Mouse (Mus musculus): ENCODE results near the gene Wwp2. TPM values are rescaled to one million over a fixed set of nuclear protein-coding genes. Genes with fewer than 3 reads are reported as not detected.

Gene Wwp2
- 41.6 and 42.0 TPM in 2 replicates for polyA plus RNA-seq (2015; fragmentation: Nextera tagmentation; extraction: Ambion mirVana)

DNA sequence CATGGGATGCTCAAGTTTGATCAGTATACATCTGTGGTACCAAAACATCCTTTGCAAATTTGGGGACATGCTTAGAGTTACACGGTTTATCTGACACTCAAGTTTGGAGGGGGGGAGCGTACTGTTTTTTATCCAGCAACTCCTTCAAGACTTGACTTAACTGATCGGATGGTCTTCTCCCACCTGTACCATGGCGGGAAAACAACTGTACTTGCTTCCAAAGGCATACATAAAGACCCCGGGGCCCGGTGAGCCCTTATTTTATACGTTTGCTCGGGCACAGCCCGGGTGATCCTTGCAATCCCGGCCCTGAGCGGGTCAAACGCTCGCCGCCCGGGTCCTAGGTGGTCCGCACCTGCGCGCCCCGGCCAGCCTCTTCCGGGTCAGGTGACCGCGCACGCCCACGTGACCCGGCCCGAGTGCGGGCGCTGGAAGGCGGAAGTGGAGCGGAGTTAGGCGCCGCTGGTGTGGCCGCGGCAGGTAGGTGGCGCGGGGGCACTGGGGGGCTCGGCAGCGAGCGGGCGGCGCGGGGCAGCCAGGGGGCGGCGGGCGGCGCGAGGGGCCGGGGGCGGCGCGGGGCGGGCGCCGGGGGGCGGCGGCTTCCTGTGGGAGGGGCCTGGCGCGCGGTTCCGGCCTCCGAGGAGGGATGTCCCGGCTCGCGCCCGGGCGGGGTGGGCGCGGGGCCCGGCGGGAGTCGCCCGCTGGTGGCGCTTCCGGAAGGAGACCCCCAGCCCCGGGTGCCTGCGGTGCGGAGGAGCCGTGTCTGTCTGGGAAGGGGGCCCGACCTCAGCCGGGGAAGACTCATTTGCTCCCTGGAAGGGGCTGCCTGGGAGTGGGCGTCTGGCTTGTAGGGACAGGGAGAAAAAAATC is at the start of gene Wwp2:
Gene Wwp2, plus strand, starts transcription at position 404 of the 870 bp plus-strand sequence.
- H3K9ac ChIP-seq (ENCODE audit: low read depth, low read length), result peak within 1 kb of the TSS; percentile 94
- peak within 1 kb of the TSS; percentile 92 for H3K4me3 ChIP-seq (ENCODE audit: low read length)
- H3K36me3 ChIP-seq (ENCODE audit: control insufficient read depth, insufficient read depth, low read length), result no peaks in the 10 kb centered on the region
- H3K9me3 ChIP-seq (ENCODE audit: control insufficient read depth, low read length), result no peaks in the 10 kb centered on the region
- WGBS, result under 1% methylated on average over 68 of the region's 81 CpGs
- H3K27me3 ChIP-seq (replicated peaks; ENCODE audit: control insufficient read depth, insufficient read depth, low read length), result no peaks in the 10 kb centered on the region
- ATAC-seq, result peak; percentile 85
- H3K27ac ChIP-seq (ENCODE audit: low read length), result peak within 1 kb of the TSS; percentile 95
- H3K4me1 ChIP-seq (ENCODE audit: control insufficient read depth, insufficient read depth, low read length), result peaks cover 7% of the 10 kb centered on the region
- peak within 1 kb of the TSS; percentile 70 for H3K4me2 ChIP-seq (ENCODE audit: low read depth, low read length)

DNA sequence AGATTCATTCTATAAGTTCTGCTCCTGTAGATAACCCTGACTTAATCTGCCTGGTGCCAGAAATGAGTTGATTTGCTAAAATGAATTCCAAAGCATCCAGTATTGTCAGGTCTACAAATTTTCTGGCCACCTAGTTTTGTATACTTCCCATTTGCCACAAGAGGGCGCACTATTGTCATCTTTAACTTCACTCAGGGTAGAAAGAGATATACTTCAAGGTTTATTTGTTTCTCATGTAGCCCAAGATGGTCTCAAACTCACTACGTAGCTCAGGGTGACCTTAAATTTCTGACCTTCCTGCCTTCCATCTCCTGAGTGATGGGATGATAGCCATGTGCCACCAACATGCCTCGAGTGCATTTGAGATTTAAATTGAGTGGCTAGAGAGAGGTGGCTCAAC is 49.5 kb upstream of the Wwp2 start:
- Histone ChIP-seq H3K27ac (ENCODE audit: low read length) (no peak overlapping the region), H3K4me2 (ENCODE audit: low read depth, low read length) (no peak overlapping the region), H3K27me3 (replicated peaks; ENCODE audit: control insufficient read depth, insufficient read depth, low read length) (no peaks in the 10 kb centered on the region), H3K9me3 (ENCODE audit: control insufficient read depth, low read length) (no peaks in the 10 kb centered on the region), H3K4me3 (ENCODE audit: low read length) (no peak overlapping the region), H3K4me1 (ENCODE audit: control insufficient read depth, insufficient read depth, low read length) (peaks cover 6% of the 10 kb centered on the region; the same call in 1 of the 2 replicates), H3K9ac (ENCODE audit: low read depth, low read length) (no peak overlapping the region), H3K36me3 (ENCODE audit: control insufficient read depth, insufficient read depth, low read length) (no peaks in the 10 kb centered on the region)
- WGBS, result 28% methylated on average over 3 of the region's 3 CpGs
- no peak for ATAC-seq

DNA sequence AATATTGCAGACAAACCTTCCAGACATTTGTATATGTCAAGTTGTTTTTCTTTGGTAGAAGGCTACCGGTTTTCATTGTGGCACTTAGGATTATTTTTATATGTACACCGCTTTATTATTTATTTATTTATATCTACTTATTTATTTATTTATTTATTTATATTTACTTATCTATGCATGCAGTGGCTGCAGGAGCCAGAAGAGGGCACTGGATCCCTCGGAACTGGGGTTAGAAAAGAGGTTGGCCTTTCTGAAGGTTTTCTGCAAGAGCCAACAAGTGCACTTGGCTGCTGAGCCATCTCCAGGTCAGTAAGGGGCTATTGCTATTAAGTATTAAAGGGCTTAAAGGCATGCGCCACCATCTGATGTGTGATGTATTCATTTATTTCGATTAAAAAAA is 48.3 kb upstream of the Wwp2 start:
- Histone ChIP-seq H3K4me1 (ENCODE audit: control insufficient read depth, insufficient read depth, low read length) (peaks cover 6% of the 10 kb centered on the region; the same call in 1 of the 2 replicates), H3K27ac (ENCODE audit: low read length) (no peak overlapping the region), H3K9ac (ENCODE audit: low read depth, low read length) (no peak overlapping the region), H3K9me3 (ENCODE audit: control insufficient read depth, low read length) (no peaks in the 10 kb centered on the region), H3K27me3 (replicated peaks; ENCODE audit: control insufficient read depth, insufficient read depth, low read length) (no peaks in the 10 kb centered on the region), H3K36me3 (ENCODE audit: control insufficient read depth, insufficient read depth, low read length) (no peaks in the 10 kb centered on the region), H3K4me3 (ENCODE audit: low read length) (no peak overlapping the region), H3K4me2 (ENCODE audit: low read depth, low read length) (no peak overlapping the region)
- ATAC-seq, result no peak
- WGBS, result 69% methylated on average over 5 of the region's 5 CpGs

DNA sequence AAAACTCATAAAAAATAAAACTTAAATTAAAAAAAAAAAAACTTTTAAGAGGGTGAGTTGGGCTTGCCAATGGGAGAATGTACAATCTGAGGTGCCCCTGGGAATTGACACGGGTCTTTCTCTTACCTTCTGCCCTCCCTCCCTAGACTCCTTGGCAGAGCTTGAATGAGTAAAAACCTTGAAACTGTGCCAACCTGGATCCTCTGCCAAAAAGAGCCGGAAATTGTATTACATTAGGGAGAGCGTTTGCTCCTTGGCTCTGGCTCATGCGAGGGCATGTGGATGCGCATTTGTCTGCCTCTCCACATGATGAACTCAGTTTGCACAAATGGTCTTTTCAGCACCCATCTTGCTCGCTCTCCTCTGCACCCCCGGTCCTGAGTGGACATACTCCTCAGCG is 46.6 kb upstream of the Wwp2 start:
- Histone ChIP-seq H3K36me3 (ENCODE audit: control insufficient read depth, insufficient read depth, low read length) (no peaks in the 10 kb centered on the region), H3K9ac (ENCODE audit: low read depth, low read length) (no peak overlapping the region), H3K4me3 (ENCODE audit: low read length) (no peak overlapping the region), H3K4me2 (ENCODE audit: low read depth, low read length) (no peak overlapping the region), H3K4me1 (ENCODE audit: control insufficient read depth, insufficient read depth, low read length) (peaks cover 4% of the 10 kb centered on the region; the same call in 1 of the 2 replicates), H3K27ac (ENCODE audit: low read length) (no peak overlapping the region), H3K27me3 (replicated peaks; ENCODE audit: control insufficient read depth, insufficient read depth, low read length) (no peaks in the 10 kb centered on the region), H3K9me3 (ENCODE audit: control insufficient read depth, low read length) (no peaks in the 10 kb centered on the region)
- ATAC-seq, result no peak
- 58% methylated on average over 8 of the region's 8 CpGs for WGBS

DNA sequence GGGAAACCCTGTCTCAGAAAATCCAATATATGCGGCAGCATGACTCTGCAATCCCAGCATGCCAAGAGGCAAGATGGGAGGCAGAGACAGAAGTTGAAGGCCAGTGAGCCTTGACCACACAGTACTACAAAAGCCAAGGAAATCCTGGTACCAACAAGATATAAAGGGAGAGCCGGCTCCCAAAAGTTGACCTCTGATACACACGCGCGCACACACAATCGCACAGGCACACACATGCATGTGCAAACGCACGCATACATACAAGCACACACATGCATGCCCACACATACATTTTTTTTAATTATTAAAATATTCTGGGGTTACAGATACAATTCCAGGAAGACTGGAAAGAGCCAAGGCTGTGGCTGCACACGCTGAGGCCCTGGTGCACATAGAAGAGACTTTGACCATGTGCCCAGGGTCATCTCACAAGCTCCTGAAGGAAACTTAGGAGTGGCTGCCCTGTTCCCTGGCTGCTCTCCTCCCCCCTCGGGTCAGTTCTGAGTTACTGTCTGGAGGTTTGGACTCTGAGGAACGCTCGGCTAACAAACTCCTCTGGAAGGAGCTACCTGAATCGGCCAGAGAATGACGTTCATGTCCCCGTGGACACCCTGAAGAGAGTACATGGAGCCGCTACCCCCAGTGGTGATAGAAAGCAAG is 45.6 kb upstream of the Wwp2 start:
- Histone ChIP-seq H3K4me2 (ENCODE audit: low read depth, low read length) (no peak overlapping the region), H3K27ac (ENCODE audit: low read length) (peak overlapping the region; percentile 52), H3K4me1 (ENCODE audit: control insufficient read depth, insufficient read depth, low read length) (peaks cover 3% of the 10 kb centered on the region; the same call in 1 of the 2 replicates), H3K4me3 (ENCODE audit: low read length) (no peak overlapping the region), H3K9me3 (ENCODE audit: control insufficient read depth, low read length) (no peaks in the 10 kb centered on the region), H3K9ac (ENCODE audit: low read depth, low read length) (peak overlapping the region; percentile 11; the same call in 1 of the 2 replicates), H3K27me3 (replicated peaks; ENCODE audit: control insufficient read depth, insufficient read depth, low read length) (no peaks in the 10 kb centered on the region), H3K36me3 (ENCODE audit: control insufficient read depth, insufficient read depth, low read length) (no peaks in the 10 kb centered on the region)
- 88% methylated on average over 16 of the region's 16 CpGs for WGBS
- peak; percentile 91 for ATAC-seq

DNA sequence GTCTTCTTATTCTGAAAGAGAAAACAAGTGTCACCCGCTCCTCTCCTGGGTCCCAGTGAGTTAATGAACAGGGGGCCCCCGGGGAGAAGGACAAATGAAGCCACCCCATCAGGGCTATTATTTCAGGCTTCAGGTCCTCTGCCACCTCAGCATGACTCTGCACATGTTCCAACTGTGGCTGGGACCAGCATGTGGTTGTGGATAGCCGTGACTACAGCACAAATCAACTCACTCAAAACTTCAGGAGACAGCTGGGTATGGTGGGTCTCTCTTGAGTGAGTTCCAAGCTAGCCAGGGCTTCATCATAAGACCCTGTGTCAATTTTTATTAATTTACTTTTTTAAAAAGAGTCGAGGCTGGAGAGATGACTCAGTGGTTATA is 45.0 kb upstream of the Wwp2 start:
- WGBS, result 70% methylated on average over 4 of the region's 4 CpGs
- no peak overlapping the region for H3K4me2 ChIP-seq (ENCODE audit: low read depth, low read length)

DNA sequence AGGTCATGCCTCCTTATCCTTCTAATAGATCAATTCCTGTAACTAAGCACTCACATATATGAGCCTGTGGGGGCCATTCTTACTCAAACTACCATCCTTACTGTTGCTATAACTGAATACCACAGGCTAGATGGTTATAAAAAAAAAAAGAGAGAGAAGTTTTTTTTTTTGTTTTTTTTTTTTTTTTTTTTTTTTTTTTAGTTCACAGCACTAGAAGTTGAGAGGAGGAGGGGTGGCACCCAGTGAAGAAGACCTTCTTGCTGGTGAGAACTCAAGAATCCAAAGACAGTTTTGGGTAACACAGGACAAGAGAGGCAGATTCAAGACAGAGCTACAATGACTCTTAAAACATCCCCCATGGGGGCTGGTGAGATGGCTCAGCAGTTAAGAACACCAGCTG is 40.8 kb upstream of the Wwp2 start:
- ATAC-seq, result no peak
- Histone ChIP-seq H3K9me3 (ENCODE audit: control insufficient read depth, low read length) (no peaks in the 10 kb centered on the region), H3K4me1 (ENCODE audit: control insufficient read depth, insufficient read depth, low read length) (peaks cover under 1% of the 10 kb centered on the region; the same call in 1 of the 2 replicates)

More for the DNA sequence above, 45.0 kb upstream of the Wwp2 start:
- Histone ChIP-seq H3K36me3 (ENCODE audit: control insufficient read depth, insufficient read depth, low read length) (no peaks in the 10 kb centered on the region), H3K4me1 (ENCODE audit: control insufficient read depth, insufficient read depth, low read length) (peaks cover 3% of the 10 kb centered on the region; the same call in 1 of the 2 replicates), H3K9ac (ENCODE audit: low read depth, low read length) (peak overlapping the region; percentile 11; the same call in 1 of the 2 replicates), H3K27me3 (replicated peaks; ENCODE audit: control insufficient read depth, insufficient read depth, low read length) (no peaks in the 10 kb centered on the region), H3K9me3 (ENCODE audit: control insufficient read depth, low read length) (no peaks in the 10 kb centered on the region), H3K4me3 (ENCODE audit: low read length) (no peak overlapping the region), H3K27ac (ENCODE audit: low read length) (peak overlapping the region; percentile 52)
- ATAC-seq, result peak; percentile 44

DNA sequence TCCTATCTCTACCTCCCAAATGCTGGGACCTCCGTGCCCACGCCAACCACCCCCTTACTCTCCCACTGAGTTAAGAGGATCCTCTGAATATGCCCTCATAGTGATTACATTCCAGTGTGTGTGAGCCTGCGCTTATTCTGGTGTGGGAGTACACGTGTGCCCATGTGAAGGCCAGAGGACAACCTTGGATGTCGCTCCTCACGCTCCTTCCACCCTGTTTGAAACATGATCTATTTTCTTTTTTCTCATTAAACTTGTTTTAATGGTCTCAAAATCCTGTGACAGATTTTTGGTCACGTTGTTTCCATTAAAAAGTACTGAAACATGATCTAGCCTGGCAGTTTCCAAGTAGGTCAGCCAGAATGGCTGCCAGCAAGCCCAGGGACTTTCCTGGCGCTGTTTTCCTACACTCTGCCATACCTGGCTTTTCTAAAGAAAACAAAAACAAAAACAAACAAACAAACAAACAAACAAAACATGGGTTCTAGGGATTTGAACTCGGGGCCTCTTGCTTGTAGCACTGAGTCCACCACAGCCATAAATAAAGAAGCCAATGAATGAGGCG is 40.0 kb upstream of the Wwp2 start:
- WGBS, result 86% methylated on average over 10 of the region's 10 CpGs
- no peaks in the 10 kb centered on the region for H3K9me3 ChIP-seq (ENCODE audit: control insufficient read depth, low read length)
- no peak overlapping the region for H3K9ac ChIP-seq (ENCODE audit: low read depth, low read length)
- ATAC-seq, result no peak
- no peak overlapping the region for H3K27ac ChIP-seq (ENCODE audit: low read length)
- no peaks in the 10 kb centered on the region for H3K36me3 ChIP-seq (ENCODE audit: control insufficient read depth, insufficient read depth, low read length)
- no peaks in the 10 kb centered on the region for H3K27me3 ChIP-seq (replicated peaks; ENCODE audit: control insufficient read depth, insufficient read depth, low read length)
- H3K4me3 ChIP-seq (ENCODE audit: low read length), result no peak overlapping the region
- no peak overlapping the region for H3K4me2 ChIP-seq (ENCODE audit: low read depth, low read length)
- H3K4me1 ChIP-seq (ENCODE audit: control insufficient read depth, insufficient read depth, low read length), result no peaks in the 10 kb centered on the region

More for the DNA sequence above, 40.8 kb upstream of the Wwp2 start:
- no peaks in the 10 kb centered on the region for H3K27me3 ChIP-seq (replicated peaks; ENCODE audit: control insufficient read depth, insufficient read depth, low read length)
- H3K27ac ChIP-seq (ENCODE audit: low read length), result no peak overlapping the region
- H3K4me3 ChIP-seq (ENCODE audit: low read length), result no peak overlapping the region
- no peak overlapping the region for H3K4me2 ChIP-seq (ENCODE audit: low read depth, low read length)
- H3K36me3 ChIP-seq (ENCODE audit: control insufficient read depth, insufficient read depth, low read length), result no peaks in the 10 kb centered on the region
- no peak overlapping the region for H3K9ac ChIP-seq (ENCODE audit: low read depth, low read length)

DNA sequence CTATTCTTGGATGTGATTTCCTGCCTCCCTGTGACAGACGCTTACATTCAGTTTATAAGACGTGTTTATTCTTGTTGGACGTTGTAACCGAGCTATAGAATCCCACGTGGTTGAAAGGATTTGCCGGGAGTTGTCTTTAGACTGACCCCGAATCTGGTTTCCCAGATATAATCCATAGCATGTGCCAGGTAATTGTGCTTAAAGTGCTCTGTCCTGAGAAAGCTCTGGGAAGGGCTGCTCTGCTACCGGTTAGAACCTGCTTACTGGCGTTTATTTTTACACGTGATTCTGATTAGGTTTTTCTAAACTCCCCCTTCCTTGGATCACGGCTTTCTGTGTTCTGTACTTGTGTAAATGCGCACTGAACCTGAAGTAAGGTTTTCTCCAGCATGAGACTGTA is 38.5 kb upstream of the Wwp2 start:
- Histone ChIP-seq H3K4me3 (ENCODE audit: low read length) (no peak overlapping the region), H3K27me3 (replicated peaks; ENCODE audit: control insufficient read depth, insufficient read depth, low read length) (no peaks in the 10 kb centered on the region), H3K27ac (ENCODE audit: low read length) (no peak overlapping the region), H3K9me3 (ENCODE audit: control insufficient read depth, low read length) (no peaks in the 10 kb centered on the region), H3K4me1 (ENCODE audit: control insufficient read depth, insufficient read depth, low read length) (peaks cover 7% of the 10 kb centered on the region; the same call in 1 of the 2 replicates), H3K4me2 (ENCODE audit: low read depth, low read length) (no peak overlapping the region), H3K9ac (ENCODE audit: low read depth, low read length) (no peak overlapping the region), H3K36me3 (ENCODE audit: control insufficient read depth, insufficient read depth, low read length) (no peaks in the 10 kb centered on the region)
- ATAC-seq, result no peak
- 43% methylated on average over 12 of the region's 12 CpGs for WGBS

All from intestine, embryonic 16.5 days (tissue).